Mouse (Mus musculus) cerebellum, adult 2 months (tissue): Measurements from ENCODE around the gene Hoxd4. TPM values are rescaled to one million over a fixed set of nuclear protein-coding genes. Genes with fewer than 3 reads are reported as not detected.

Experiments
- DNase-seq, 2 experiments: peaks; one replicate each; pipeline ENCODE4 v3.0.0; 2021
- H3K27ac ChIP-seq: fragments of 200-500 bp; 2 replicates; pipeline ENCODE4 v1.5.1; 2012; ENCODE audit warnings: low read length, control low read depth, inconsistent platforms; ENCODE audit not compliant: insufficient read depth
- H3K27me3 ChIP-seq: fragments of 200-500 bp; 2 replicates; pipeline ENCODE4 v1.6.1; 2012; ENCODE audit warnings: inconsistent platforms, mild to moderate bottlenecking, low read length, moderate library complexity; ENCODE audit not compliant: control insufficient read depth, insufficient read depth
- H3K4me1 ChIP-seq: fragments of 200-500 bp; 2 replicates; pipeline ENCODE4 v1.6.1; 2011; ENCODE audit warnings: low read length; ENCODE audit not compliant: control insufficient read depth, insufficient read depth
- H3K4me3 ChIP-seq: fragments of 200-500 bp; replicated peaks from 2 replicates; pipeline ENCODE3; 2011; ENCODE audit warnings: mild to moderate bottlenecking, low read depth, low read length, control low read depth; ENCODE audit not compliant: insufficient read depth
- CTCF ChIP-seq: fragments of 200-500 bp; IDR thresholded peaks from 2 replicates; pipeline ENCODE4 v1.5.1; 2011; ENCODE audit warnings: low read depth, mild to moderate bottlenecking, control low read depth, low read length, moderate library complexity, borderline replicate concordance; ENCODE audit not compliant: insufficient read depth
- POLR2A ChIP-seq: fragments of 200-500 bp; IDR thresholded peaks from 2 replicates; pipeline ENCODE4 v1.6.1; 2011; ENCODE audit warnings: low read length, control low read depth, borderline replicate concordance; ENCODE audit not compliant: insufficient read depth
- WGBS: fragments of 180-500 bp; shearing (Covaris S2); methylation state at CpG from one replicate; pipeline ENCODE4 v1.1.7; 2018; 5-methylcytosine and 5-hydroxymethylcytosine counted together
- polyA plus RNA-seq: library from polyadenylated mRNA; depleted of rRNA; stranded (reverse); fragments of >200 nt; gene quantifications from 2 replicates; pipeline ENCODE4 v1.2.3, GENCODE M21; 2012

Hoxd4 gene
- polyA plus RNA-seq, 1 experiment: 2.8 TPM

GRCm38 (mm10) chr2:74753711-74754110 lies 42.0 kb downstream of the Hoxd4 start:
- DNase-seq: no peak
- Histone ChIP-seq H3K4me3 (no peak overlapping the region), H3K4me1 (no peaks in the 10 kb centered on the region), H3K27me3 (peaks cover 4% of the 10 kb centered on the region; the same call in 1 of the 2 replicates), H3K27ac (no peak overlapping the region)
- WGBS: 28% methylated on average over 5 of the region's 5 CpGs
- TF ChIP-seq POLR2A: no peak

- Histone ChIP-seq H3K4me3 (no peak overlapping the region), H3K4me1 (no peaks in the 10 kb centered on the region), H3K27me3 (peaks cover 4% of the 10 kb centered on the region; the same call in 1 of the 2 replicates), H3K27ac (no peak overlapping the region)
- no peak for DNase-seq
- WGBS: 9% methylated on average over 1 of the region's 1 CpGs
- TF ChIP-seq CTCF (no peak), POLR2A (no peak)
Measured at GRCm38 (mm10) chr2:74760146-74760545, 48.4 kb downstream of the Hoxd4 start.

- TF ChIP-seq POLR2A (no peak), CTCF (no peak)
- no peaks in the 10 kb centered on the region for H3K4me1 ChIP-seq
- 7% methylated on average over 13 of the region's 13 CpGs for WGBS
- DNase-seq: no peak
- H3K4me3 ChIP-seq: no peak overlapping the region
- peaks cover 4% of the 10 kb centered on the region; the same call in 1 of the 2 replicates for H3K27me3 ChIP-seq
- no peak overlapping the region for H3K27ac ChIP-seq
Measured at GRCm38 (mm10) chr2:74761941-74762340, 50.2 kb downstream of the Hoxd4 start.

- 1% methylated on average over 54 of the region's 61 CpGs for WGBS
- Histone ChIP-seq H3K27me3 (peaks cover 4% of the 10 kb centered on the region; the same call in 1 of the 2 replicates), H3K4me3 (no peak within 1 kb of the TSS), H3K4me1 (no peaks in the 10 kb centered on the region), H3K27ac (no peak within 1 kb of the TSS)
- TF ChIP-seq POLR2A: no peak
- no peak for TF ChIP-seq CTCF
- peak in 1 of 2 experiments; percentile 21 for DNase-seq
Measured at GRCm38 (mm10) chr2:74762522-74763244, 51.0 kb downstream of the Hoxd4 start, which contains the start of gene Hoxd1. TSS of gene Hoxd1 (plus strand) at chr2:74762980.

- DNase-seq: no peak
- Histone ChIP-seq H3K4me1 (no peaks in the 10 kb centered on the region), H3K4me3 (no peak overlapping the region), H3K27me3 (peaks cover 4% of the 10 kb centered on the region; the same call in 1 of the 2 replicates), H3K27ac (no peak overlapping the region)
- TF ChIP-seq CTCF (no peak), POLR2A (no peak)
- WGBS: 3% methylated on average over 53 of the region's 53 CpGs
Measured at GRCm38 (mm10) chr2:74763245-74763735, 51.6 kb downstream of the Hoxd4 start.

GRCm38 (mm10) chr2:74763976-74764375 lies 52.2 kb downstream of the Hoxd4 start:
- no peak for DNase-seq
- no peak overlapping the region for H3K27ac ChIP-seq
- no peak overlapping the region for H3K4me3 ChIP-seq
- 57% methylated on average over 10 of the region's 10 CpGs for WGBS
- peaks cover 4% of the 10 kb centered on the region; the same call in 1 of the 2 replicates for H3K27me3 ChIP-seq
- H3K4me1 ChIP-seq: no peaks in the 10 kb centered on the region
- TF ChIP-seq CTCF: no peak
- no peak for TF ChIP-seq POLR2A

GRCm38 (mm10) chr2:74774359-74774758 lies 62.6 kb downstream of the Hoxd4 start:
- Histone ChIP-seq H3K4me1 (no peaks in the 10 kb centered on the region), H3K27ac (no peak overlapping the region), H3K4me3 (no peak overlapping the region), H3K27me3 (no peaks in the 10 kb centered on the region; the same call in 1 of the 2 replicates)
- no peak for DNase-seq
- 85% methylated on average over 2 of the region's 2 CpGs for WGBS
- TF ChIP-seq CTCF (no peak), POLR2A (no peak)
